Mouse (Mus musculus): ENCODE measurements around the gene Fhl3. TPM values are rescaled to one million over a fixed set of nuclear protein-coding genes. Genes with fewer than 3 reads are reported as not detected.

The Fhl3 gene
- 1 to 10 TPM; 2.2 to 3.4 TPM for total RNA-seq (2023)

DNA sequence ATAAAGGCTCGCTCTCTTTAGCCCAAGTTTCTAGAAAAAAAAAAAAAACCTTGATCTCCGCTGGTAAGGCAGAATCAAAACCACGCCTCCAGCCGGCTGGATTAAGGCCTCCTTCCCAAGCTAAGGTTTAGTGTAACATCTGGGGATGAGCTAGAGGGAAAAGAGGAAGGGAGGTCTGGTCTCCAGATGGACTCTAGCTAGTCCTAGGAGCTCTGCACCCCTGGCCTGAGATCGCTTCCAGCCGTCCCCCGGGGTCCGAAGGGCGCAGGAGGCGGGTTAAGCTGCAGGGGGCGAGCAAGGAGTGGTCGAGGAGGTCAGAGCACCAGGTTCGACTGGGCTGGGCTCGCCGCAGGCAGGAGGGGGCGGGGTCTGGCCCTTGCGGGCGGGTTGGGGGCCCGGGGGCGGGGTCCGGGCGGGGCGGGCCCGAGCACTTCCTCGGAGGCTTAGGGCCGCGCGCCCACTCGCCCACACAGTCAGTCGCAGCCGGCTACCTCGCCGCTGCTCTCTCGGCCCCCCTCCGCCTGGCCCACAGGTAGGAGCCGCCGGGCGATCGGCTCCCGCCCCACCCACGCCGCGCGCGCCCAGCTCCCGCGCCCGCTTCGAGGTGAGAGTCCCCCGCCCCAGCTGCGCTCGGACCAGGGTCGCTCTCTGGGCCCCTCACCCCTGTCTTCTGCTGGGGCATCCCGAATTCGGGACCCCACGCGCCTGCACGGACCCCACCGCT is at the start of gene Fhl3:
Gene Fhl3 (plus strand): TSS at position 454 of the 724 bp plus-strand sequence.

DNA sequence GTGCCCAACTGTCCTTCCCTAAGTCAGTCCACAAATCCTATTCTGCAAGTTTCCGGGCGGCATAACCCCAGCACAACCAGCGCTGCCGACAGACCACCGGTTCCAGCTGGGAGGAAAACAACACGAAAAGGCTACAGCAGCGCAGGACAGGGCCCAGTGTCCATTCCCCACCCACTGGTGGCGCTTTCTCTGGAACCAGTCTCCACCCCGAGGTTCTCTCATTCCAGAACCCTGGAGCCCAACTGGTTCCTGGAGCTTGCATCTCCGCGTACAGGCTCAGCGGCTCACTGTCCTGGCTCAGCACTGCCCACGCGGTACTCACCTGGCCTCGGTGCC is 44.0 kb upstream of the Fhl3 start, which contains the start of gene Pou3f1:
Gene Pou3f1 (plus strand): TSS at position 290 of the 336 bp plus-strand sequence.

GRCm38 (mm10) chr4:124693135-124693894 is 7.2 kb upstream of the Fhl3 start, which contains the start of gene Utp11:
Gene Utp11, minus strand, starts transcription at chr4:124693600.

GRCm38 (mm10) chr4:124714545-124715481 is 14.3 kb downstream of the Fhl3 start, which contains the start of gene Sf3a3:
Gene Sf3a3, plus strand, starts transcription at chr4:124714776.

DNA sequence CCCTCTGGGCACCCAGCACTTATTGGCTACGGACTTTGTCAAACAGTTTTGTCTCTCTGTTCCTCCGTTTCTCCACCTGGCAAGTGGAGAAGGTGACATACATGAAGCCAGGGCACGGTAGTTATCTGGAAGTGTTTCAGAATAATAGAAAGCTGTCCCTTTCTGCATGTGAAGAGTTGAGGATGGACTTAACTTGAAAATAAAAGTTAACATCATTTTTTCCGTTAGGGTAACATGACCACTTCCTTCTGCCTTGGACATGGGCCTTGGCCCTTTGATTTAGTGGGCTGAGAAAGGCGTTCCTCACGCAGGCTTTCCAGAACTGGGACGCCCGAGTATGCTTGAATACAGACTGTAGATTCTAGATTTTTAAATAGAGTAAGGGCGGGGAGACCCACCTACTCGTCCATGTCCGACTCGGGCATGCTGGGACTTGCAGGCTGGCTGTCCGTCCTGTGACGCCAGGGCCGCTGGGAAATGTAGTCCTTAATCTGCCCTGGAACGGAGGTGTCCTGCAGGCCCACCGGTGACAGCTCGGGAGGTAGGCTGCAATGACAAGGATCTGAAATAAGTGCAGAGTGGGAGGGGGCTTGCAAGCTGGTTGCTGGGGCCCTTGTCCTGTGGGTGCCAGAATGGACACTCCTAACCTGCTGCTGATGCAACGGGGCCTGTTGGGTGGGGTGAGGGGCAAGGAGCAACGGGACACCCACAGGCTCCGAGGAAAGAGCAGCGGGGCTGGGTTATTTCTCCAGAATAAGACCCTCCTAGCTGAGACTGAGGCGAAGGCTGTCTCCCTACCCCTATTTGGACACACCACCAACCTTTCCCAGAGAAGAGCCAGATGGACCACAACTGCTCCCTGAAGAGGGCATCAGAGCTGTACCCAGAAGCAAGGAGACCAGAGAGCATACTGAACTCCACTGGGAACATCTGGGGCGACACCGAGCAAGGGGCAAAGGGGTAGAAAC is 41.2 kb downstream of the Fhl3 start, which contains the start of gene Inpp5b:
Gene Inpp5b (plus strand): TSS at position 475 of the 968 bp plus-strand sequence.

Other genes starting within 250 kb of the Fhl3 start
- not detected for gene 3100002H09Rik, start 89.9 kb upstream of the Fhl3 start, total RNA-seq (2023)
- gene Pou3f1, start 43.9 kb upstream of the Fhl3 start, total RNA-seq (2023): not detected
- gene Utp11, start 7.1 kb upstream of the Fhl3 start, total RNA-seq (2023): 10 to 100 TPM; 17.9 to 22.3 TPM
- 10 to 100 TPM; 29.2 to 33.0 TPM for gene Sf3a3, start 14.1 kb downstream of the Fhl3 start, total RNA-seq (2023)
- gene Inpp5b, start 41.1 kb downstream of the Fhl3 start, total RNA-seq (2023): 10 to 100 TPM; 57.5 to 62.3 TPM
- gene Mtf1, start 101.4 kb downstream of the Fhl3 start, total RNA-seq (2023): 10 to 100 TPM; 30.2 to 33.9 TPM
- gene Yrdc, start 150.0 kb downstream of the Fhl3 start, total RNA-seq (2023): 10 to 100 TPM; 62.7 to 71.3 TPM
- gene 1110065P20Rik, start 150.5 kb downstream of the Fhl3 start, total RNA-seq (2023): 10 to 100 TPM in 1 of 2 experiments, 1 to 10 TPM in 1; 8.7 to 11.7 TPM
- not detected for gene Maneal, start 161.5 kb downstream of the Fhl3 start, total RNA-seq (2023)
- not detected for gene Epha10, start 180.2 kb downstream of the Fhl3 start, total RNA-seq (2023)
- gene 9930104L06Rik, start 236.3 kb downstream of the Fhl3 start, total RNA-seq (2023): 10 to 100 TPM in 1 of 2 experiments, 1 to 10 TPM in 1; 8.7 to 11.8 TPM
- 1 to 10 TPM; 2.6 to 3.4 TPM for gene Cdca8, start 238.6 kb downstream of the Fhl3 start, total RNA-seq (2023)

All from monocyte, adult 59 days (primary cell).